Mouse (Mus musculus): Measurements from ENCODE around the gene Creld1.
A peak's percentile ranks its signal among the peaks of the same experiment; 100 is the strongest.

The Creld1 gene

DNA sequence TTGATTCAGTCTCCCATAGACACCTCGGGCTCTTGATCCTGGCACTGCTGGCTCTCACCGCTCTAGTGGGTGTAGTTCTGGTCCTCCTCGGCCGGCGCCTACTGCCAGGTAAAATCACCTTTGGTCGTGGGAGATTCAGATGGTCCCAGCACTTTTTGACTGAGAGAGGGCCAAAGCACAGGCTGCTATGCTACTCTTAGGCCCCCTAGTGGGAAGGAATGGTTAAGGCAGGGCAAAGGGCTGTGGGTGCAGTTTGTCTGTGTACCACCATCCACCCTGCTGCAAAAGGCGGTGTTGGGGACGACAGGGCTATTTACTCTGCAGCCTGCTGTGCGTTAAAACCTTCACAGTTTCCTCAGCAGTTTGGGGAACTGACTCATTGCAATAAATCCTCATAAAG is 14.1 kb upstream of the Creld1 start:
- DNase-seq (ENCODE audit: extremely low read depth, low read depth, low spot score): no peak

DNA sequence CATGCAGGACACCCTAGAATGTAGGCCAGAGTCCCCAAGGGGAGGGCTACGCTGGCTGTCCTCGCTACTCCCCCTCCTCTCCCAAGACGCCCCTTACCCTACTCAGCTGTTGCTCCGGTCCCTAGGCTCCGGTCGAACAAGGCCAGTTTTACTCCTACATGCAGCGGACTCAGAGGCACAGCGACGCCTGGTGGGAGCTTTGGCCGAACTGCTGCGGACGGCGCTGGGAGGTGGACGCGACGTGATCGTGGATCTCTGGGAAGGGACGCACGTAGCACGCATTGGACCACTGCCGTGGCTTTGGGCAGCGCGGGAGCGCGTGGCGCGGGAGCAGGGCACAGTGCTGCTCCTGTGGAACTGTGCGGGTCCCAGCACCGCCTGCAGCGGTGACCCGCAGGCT is 13.7 kb upstream of the Creld1 start:
- no peak for DNase-seq (ENCODE audit: extremely low read depth, low read depth, low spot score)

DNA sequence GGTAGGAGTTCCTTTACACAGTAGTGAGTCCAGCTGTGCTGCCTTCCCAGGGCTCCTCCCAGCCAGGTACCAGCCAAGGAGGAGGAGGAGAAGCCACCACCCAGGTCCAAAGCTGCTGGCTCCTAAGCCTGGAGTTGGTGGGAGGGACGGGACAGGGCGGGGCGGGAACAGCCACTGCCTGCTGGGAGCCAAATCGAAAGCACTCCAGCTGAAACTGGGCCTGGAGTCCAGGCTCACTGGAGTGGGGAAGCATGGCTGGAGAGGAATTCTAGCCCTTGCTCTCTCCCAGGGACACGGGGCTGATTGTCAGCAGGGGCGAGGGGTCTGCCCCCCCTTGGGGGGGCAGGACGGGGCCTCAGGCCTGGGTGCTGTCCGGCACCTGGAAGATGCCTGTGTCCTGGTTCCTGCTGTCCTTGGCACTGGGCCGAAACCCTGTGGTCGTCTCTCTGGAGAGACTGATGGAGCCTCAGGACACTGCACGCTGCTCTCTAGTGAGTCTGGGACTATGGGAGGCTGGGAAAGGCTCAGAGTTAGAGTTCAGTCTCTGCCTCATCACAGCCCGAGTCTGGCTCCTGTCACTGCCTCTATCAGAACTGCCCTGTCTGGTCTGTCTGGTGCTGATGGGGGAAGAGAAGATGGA is 11.7 kb upstream of the Creld1 start, which contains the start of gene Il17rc:
TSS of gene Il17rc (plus strand) at position 131 of the 640 bp plus-strand sequence.
- peak; percentile 61 for DNase-seq (ENCODE audit: extremely low read depth, low read depth, low spot score)

DNA sequence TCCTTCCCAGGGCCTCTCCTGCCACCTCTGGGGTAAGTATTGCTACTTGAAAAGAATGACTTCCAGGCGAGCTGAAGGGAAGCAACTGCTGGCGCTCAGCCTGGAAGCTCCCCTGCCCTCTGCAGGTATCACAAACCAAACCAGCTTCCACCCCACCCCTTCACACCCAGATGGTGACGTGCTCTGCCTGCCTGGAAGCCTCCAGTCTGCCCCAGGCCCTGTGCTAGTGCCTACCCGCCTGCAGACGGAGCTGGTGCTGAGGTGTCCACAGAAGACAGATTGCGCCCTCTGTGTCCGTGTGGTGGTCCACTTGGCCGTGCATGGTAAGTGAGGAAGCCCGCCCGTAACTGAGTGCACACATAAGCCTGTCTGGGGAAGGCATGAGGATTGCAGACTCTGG is 11.0 kb upstream of the Creld1 start:
- DNase-seq (ENCODE audit: extremely low read depth, low read depth, low spot score): no peak

DNA sequence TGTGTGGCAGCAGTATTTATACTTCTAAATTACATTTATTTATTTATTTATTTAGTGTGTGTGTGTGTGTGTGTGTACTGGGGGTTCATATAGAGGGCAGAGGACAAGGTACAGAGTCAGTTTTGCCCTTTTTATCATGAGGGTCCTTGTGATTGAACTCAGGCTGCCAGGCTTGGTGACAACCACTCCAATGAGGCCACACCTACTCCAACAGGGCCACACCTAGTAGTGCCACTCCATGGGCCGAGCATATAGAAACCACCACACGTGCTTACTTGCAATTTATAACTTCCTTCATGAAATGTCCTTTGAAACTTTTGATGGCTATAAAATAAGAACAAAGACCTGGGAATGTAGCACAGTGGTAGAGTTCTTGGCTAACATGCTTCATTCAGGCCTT is 9.9 kb upstream of the Creld1 start:
- no peak for DNase-seq (ENCODE audit: extremely low read depth, low read depth, low spot score)

DNA sequence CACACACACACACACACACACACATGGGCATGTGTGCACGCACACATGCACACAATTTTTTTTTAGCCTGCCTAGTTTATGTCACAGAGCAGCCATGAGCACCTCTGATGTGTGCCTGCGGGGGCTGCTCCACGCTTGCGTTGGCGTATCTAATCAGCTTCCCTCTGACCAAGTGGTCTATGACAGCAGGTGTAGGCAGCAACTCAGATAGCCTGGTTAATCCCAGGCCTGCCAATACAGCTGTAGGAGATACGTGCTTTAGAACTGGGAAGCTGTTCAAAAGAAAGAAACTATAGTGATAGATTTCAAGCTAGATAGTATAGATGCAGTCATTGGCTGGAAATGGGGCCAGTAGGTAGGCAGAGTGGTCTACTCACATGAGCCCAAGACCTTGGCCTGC is 9.4 kb upstream of the Creld1 start:
- DNase-seq (ENCODE audit: extremely low read depth, low read depth, low spot score): no peak

DNA sequence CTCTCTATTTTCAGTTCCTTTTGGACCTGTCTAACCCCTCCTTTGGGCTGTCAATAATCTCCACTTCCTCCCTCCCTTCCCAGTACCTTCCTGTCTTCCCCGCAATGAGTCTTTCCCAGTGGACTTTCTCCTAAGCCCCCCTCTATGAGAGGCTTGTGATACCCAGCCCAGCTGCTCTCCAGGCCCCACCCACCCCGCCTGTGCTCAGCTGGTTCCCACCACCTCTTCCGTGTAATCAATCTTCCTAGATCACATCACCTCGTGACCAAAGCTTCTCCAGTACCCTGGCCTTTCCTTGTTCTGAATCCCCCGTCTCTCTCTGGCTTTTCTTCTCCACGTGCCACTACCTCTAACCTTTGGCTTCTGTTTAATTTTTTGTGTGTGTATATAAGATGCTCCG is 5.7 kb upstream of the Creld1 start:
- no peak for DNase-seq (ENCODE audit: extremely low read depth, low read depth, low spot score)

DNA sequence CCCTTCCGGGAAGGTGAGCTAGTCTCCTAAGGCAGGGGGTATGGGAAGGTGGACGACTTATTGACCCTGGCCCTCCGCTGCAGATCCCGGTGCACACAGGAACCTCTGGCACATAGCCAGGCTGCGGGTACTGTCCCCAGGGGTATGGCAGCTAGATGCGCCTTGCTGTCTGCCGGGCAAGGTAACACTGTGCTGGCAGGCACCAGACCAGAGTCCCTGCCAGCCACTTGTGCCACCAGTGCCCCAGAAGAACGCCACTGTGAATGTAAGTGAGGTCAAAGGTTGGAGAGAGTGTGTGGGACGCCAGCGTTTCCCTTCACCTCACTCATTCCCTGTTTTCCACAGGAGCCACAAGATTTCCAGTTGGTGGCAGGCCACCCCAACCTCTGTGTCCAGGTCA is 4.2 kb upstream of the Creld1 start:
- no peak for DNase-seq (ENCODE audit: extremely low read depth, low read depth, low spot score)

DNA sequence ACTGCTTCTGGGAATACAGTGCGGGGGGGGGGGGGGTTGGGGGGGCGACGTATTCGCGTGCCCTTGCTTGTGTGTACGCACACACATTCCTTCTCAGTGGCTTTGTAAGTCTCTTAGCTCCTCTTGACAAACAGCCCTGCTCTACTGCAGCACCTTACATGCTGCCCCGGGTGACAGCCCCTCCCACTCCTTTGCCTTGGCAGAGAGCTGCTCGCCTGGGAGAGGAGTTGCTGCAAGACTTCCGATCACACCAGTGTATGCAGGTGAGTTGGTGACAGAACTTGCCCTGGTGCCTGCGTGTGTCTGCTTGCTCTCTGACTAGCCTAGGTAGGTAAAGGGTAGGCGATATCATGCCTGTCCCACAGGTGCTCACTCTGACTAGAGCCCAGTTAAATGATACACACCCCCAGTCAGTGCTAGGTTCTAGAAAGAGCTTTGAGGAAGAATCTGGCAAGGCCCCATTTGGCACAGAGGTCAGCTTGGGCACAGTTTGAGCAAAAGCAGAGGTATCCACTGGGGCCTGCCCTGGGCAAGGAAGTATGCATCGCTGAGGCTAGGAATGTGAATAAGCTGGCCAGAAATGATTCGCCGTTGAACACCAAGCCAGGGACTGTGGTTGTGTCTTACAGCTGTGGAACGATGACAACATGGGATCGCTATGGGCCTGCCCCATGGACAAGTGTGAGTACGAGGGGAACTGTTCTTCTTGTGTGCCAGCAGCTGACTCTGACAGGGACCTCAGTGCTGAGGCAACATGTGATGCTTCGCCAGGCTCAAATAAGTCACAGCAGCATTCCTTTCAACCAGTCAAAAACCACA is 2.3 kb upstream of the Creld1 start:
- DNase-seq (ENCODE audit: extremely low read depth, low read depth, low spot score): peak; percentile 99

DNA sequence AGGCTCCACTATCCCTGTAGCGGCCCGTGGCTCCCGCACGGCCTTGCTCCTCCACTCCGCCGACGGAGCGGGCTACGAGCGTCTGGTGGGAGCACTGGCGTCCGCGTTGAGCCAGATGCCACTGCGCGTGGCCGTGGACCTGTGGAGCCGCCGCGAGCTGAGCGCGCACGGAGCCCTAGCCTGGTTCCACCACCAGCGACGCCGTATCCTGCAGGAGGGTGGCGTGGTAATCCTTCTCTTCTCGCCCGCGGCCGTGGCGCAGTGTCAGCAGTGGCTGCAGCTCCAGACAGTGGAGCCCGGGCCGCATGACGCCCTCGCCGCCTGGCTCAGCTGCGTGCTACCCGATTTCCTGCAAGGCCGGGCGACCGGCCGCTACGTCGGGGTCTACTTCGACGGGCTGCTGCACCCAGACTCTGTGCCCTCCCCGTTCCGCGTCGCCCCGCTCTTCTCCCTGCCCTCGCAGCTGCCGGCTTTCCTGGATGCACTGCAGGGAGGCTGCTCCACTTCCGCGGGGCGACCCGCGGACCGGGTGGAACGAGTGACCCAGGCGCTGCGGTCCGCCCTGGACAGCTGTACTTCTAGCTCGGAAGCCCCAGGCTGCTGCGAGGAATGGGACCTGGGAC is 509 bp upstream of the Creld1 start:
- no peak for DNase-seq (ENCODE audit: extremely low read depth, low read depth, low spot score)

DNA sequence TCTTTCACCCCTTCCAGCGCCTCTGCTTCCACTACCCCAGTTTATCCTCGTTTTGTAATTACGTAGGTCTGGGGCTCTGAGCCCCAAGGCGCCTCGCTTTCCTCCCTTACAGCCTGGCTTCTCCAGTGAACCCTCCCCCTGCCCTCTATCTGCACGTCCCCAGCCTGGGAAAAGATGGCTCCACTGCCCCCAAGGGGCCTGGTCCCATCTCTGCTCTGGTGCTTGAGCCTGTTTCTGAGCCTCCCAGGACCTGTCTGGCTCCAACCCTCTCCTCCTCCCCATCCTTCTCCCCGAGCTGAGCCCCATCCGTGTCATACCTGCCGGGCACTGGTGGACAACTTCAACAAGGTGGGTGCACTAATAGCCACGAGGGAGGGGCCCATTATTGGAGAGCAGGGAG is 632 bp downstream of the Creld1 start:
- no peak for DNase-seq (ENCODE audit: extremely low read depth, low read depth, low spot score)

DNA sequence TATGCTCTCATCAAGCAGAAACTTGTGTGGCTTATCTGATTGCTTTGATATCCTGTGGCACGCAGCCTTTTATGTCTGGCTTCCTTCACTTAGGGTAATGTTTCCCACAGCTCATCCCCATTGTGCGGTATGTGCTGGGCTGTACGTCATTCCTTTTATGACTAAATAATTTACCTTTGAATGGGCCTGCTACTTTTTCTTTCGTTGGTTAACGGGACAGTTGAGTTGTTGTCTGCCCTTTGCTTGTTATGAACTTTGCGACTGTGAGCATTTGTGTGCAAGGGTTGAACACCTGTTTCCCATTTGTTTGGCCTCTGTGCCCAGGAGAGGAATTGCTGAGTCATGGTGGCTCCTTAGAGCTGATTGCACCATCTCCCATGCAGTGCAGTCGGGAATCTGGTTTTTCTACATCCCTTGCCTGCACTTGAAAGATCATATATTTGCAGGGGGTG is 4.1 kb downstream of the Creld1 start:
- DNase-seq (ENCODE audit: extremely low read depth, low read depth, low spot score): peak; percentile 80

DNA sequence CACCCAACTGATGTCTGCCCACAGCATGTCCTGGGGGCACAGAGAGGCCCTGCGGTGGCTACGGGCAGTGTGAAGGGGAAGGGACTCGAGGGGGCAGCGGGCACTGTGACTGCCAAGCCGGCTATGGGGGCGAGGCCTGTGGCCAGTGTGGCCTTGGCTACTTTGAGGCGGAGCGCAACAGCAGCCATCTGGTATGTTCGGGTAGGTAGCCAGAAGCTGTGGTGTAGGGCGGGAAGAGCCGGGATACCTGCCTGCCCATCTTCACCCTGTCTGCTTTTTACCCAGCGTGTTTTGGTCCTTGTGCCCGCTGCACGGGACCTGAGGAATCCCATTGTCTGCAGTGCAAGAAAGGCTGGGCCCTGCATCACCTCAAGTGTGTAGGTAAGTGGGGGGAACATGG is 6.3 kb downstream of the Creld1 start:
- no peak for DNase-seq (ENCODE audit: extremely low read depth, low read depth, low spot score)

DNA sequence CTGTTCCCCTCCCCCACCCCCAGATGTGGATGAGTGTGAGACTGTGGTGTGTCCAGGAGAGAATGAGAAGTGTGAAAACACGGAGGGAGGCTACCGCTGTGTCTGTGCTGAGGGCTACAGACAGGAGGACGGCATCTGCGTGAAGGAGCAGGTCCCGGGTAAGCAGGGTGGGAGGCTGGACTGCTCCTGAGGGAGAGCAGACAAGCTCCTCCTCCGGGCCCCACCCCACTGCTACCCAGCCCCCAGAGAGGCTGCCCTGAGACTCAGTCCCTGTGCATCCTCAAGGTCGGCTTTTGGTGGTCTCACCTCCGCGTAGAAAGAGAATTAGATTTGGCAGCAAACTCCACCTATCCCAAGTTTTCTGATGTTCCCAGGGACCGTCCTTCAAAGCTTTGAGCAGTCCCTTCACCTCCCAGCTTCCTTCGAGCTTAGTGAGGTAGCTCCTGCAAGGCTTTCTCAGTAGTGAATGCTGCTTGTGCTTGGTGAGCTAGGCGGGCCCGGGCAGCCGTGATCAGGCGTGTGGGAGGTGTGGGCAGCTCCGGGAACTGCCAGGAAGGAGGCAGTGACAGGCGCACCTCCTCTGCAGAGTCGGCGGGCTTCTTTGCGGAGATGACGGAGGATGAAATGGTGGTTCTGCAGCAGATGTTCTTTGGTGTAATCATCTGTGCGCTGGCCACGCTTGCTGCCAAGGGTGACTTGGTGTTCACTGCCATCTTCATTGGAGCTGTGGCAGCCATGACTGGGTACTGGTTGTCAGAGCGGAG is 9.2 kb downstream of the Creld1 start:
- no peak for DNase-seq (ENCODE audit: extremely low read depth, low read depth, low spot score)

DNA sequence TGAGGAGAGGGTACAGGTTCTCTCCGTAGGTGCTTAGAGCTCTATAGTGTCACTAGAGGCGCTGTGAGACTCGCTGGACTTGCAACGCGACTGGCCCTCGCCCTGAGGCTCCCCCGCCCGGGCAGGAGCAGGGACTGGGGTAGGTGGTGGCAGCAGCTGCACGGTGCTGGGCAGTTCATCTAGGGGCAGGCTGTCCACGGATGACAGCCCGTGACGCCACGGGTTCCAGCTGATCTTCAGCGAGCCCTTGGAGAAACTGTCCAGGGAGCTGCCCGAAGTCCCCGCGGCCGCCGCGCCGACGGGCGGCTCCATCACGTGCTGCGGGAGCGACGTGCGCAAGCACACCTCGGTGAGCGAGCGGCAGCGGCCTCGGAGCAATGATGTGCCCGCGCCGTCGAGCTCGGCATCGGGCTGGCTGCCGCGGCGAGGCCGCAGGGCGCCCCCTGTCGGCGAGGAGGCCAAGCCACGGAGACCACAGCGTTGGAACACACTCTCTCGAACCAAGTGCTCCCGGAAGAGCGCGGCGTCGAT is 11.2 kb downstream of the Creld1 start:
- no peak for DNase-seq (ENCODE audit: extremely low read depth, low read depth, low spot score)

DNA sequence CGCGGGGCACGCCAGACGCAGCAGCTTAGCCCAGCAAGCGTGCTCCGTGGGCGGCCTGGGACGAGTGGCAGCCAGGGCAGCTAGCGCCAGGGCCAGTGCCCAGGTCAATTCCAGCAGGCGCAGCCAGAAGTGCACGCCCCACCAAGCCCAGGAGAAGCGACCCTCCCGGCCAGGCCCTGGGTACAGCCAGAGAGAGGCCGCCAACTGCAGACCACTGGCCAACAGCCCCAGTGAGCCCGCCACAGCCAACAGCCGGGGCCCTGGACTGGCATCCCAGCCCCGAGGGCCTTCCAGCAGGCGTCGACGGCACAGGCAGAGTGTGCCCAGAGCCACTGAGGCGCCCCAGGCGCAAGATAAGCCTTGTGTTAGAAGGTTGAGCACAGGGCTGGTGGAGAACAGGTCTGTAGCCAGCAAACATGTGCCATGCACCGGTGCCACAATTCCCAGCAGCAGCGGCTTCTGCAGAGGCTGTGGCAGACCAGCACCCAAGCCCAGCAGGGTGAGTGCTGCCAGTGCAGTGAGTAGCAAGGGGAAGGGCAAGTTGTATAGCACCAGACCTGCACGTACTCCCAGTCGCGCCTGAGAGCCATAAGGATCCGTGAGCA is 12.1 kb downstream of the Creld1 start:
- no peak for DNase-seq (ENCODE audit: extremely low read depth, low read depth, low spot score)

DNA sequence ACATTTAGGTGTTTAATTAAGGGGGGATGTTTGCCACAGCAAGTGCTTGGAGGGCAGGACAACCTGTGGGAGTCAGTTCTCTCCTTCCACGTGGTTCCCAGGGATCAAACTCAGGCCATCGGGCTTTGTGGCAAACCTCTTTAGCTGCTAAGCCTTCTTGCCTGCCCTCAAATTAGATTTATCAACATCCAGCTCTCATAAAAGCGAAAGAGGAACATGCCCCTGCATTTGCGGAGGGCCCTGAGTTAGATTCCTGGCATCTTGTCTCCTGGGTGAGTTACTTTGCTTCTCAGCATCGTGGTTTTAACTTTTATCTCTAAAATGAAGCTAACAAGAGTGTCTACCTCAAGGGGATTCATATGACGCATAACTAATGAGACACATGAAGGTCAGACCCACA is 16.2 kb downstream of the Creld1 start:
- DNase-seq (ENCODE audit: extremely low read depth, low read depth, low spot score): no peak

DNA sequence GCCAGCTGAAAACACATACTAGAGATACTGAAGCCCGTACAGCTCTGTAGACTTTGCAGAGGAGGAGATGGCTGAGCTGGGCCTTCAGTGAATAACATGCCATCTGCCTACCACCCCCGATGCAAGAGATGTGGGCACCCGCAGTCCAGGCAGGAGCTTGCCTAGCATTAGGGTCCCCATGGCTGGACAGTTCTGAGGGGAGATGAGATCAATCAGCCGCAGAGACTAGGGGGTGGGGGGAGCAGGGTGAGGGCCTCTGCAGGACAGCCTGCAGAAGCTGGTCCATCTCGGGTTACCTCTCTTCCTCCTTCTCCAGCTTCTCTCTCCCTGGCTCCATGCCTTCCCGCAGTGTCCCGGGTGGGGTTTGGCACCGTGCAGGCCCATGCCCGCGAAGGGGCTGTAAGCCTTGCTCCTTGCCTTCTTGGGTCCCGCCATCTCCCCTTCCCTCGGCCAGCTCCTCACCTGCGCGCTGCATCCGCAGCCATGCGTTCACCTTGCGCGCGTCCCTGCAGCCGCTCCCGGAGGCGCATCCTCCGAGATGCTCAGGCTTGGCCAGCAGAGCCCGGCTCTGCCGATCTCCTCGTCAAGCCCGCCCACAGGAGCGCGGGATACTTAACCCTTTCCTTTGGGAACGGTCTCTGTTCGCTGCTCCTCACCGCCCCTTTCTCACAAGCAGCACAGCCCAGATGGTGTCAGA is 18.4 kb downstream of the Creld1 start, which contains the start of gene Prrt3:
TSS of gene Prrt3 (minus strand) at position 544 of the 697 bp plus-strand sequence.
- no peak for DNase-seq (ENCODE audit: extremely low read depth, low read depth, low spot score)

DNA sequence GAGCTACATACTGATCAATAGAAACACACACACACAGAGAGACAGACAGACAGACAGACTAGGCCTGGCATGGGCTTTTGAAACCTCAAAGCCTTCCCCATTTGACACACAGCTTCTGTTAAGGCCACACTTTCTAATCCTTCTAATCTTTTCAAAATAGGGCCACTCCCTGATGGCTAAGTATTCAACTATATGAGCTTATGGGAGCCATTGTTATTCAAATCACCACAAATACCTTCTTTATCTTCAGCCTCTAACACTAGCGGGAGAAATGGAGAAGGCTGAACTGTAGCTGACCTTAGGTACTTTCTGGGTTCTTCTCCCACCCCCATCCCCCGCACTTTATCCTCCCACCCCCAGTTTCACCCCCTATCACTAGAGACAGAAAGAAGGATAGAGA is 19.7 kb downstream of the Creld1 start:
- no peak for DNase-seq (ENCODE audit: extremely low read depth, low read depth, low spot score)

DNA sequence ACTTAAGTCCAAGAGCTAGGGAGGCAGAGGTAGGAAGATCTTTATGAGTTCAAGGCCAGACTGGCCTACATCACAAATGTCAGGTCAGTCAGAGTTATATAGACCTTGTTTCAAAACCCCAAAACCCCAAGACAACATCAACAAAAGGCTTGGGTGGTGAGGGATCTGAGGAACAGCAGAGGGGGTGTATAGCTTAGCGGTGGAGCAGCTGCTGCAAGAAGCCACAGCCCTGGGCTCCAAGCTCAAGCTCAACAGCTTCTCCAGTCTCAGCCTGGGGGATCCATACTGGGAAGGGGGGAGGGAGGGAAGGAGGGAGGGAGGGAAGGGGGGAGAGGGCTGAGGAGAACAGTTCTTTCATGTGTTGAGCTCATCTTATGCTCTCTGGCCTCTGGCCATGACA is 22.6 kb downstream of the Creld1 start:
- DNase-seq (ENCODE audit: extremely low read depth, low read depth, low spot score): no peak

Data from fat pad, adult 2 months (tissue).